Mouse (Mus musculus) liver, postnatal 0 days (tissue): Measurements from ENCODE around the gene E130218I03Rik.

Source experiments
- CTCF ChIP-seq: sonication (generic); IDR thresholded peaks from 2 replicates; pipeline ENCODE4 v1.5.1; 2016; ENCODE audit warnings: antibody characterized with exemption, low read depth
- EP300 ChIP-seq: IDR thresholded peaks from 2 replicates; pipeline ENCODE4 v1.6.1; 2016; ENCODE audit warnings: antibody characterized with exemption, low read depth, mild to moderate bottlenecking

GRCm38 (mm10) chr4:134250116-134250929 is 6.9 kb downstream of the E130218I03Rik start:
- no peak for TF ChIP-seq CTCF
- no peak for TF ChIP-seq EP300
